Mouse (Mus musculus) intestine, postnatal 0 days (tissue): ENCODE data around the gene Efhc1. TPM values are rescaled to one million over a fixed set of nuclear protein-coding genes. Genes with fewer than 3 reads are reported as not detected.

Experiments
- ATAC-seq: fragments of 200-750 bp; cut with Nextera tagmentation; 2 replicates; pipeline ENCODE4 v1.8.0; 2017; ENCODE audit warnings: mild to moderate bottlenecking, moderate TSS enrichment, moderate library complexity
- H3K27ac ChIP-seq: fragments of 300-500 bp; sonication (generic); 2 replicates; pipeline ENCODE4 v1.5.1; 2014; ENCODE audit warnings: mild to moderate bottlenecking, low read depth, low read length, moderate library complexity
- H3K27me3 ChIP-seq: fragments of 300-500 bp; sonication (generic); replicated peaks from 2 replicates; pipeline ENCODE4 v1.6.1; 2014; ENCODE audit warnings: low read length, mixed read lengths; ENCODE audit not compliant: control insufficient read depth, insufficient read depth
- H3K36me3 ChIP-seq: fragments of 300-500 bp; sonication (generic); 2 replicates; pipeline ENCODE4 v1.6.1; 2014; ENCODE audit warnings: mild to moderate bottlenecking, moderate library complexity; ENCODE audit not compliant: control insufficient read depth, insufficient read depth
- H3K4me1 ChIP-seq: fragments of 300-500 bp; sonication (generic); replicated peaks from 2 replicates; pipeline ENCODE4 v1.6.1; 2014; ENCODE audit warnings: antibody characterized with exemption, low read length, mixed read lengths; ENCODE audit not compliant: control insufficient read depth, insufficient read depth
- H3K4me2 ChIP-seq: fragments of 300-500 bp; sonication (generic); replicated peaks from 2 replicates; pipeline ENCODE4 v1.6.1; 2014; ENCODE audit warnings: low read depth, mild to moderate bottlenecking, moderate library complexity
- H3K4me3 ChIP-seq: fragments of 300-500 bp; sonication (generic); 2 replicates; pipeline ENCODE4 v1.5.1; 2014; ENCODE audit warnings: low read depth, low read length
- H3K9ac ChIP-seq: fragments of 300-500 bp; sonication (generic); 2 replicates; pipeline ENCODE4 v1.6.1; 2014; ENCODE audit warnings: mild to moderate bottlenecking, low read depth, low read length
- H3K9me3 ChIP-seq: fragments of 300-500 bp; sonication (generic); 2 replicates; pipeline ENCODE4 v1.6.1; 2016; ENCODE audit warnings: mixed run types; ENCODE audit not compliant: control insufficient read depth
- CTCF ChIP-seq: sonication (generic); IDR thresholded peaks from 2 replicates; pipeline ENCODE4 v1.5.1; 2016; ENCODE audit warnings: low read depth, mild to moderate bottlenecking, control low read depth, antibody characterized with exemption, moderate library complexity
- WGBS: fragments of 180-500 bp; shearing (Covaris S2); extraction: QIAGEN DNeasy Blood & Tissue Kit; methylation state at CpG from one replicate; pipeline ENCODE4 v1.1.7; 2014; 5-methylcytosine and 5-hydroxymethylcytosine counted together
- polyA plus RNA-seq: library from polyadenylated mRNA; unstranded; fragments of >200 nt; fragmentation: Nextera tagmentation; extraction: Ambion mirVana; gene quantifications from 2 replicates; pipeline ENCODE4 v1.2.1, GENCODE M21; 2015

The Efhc1 gene
- polyA plus RNA-seq, 1 experiment from 2014 or later, result 0.69 TPM

DNA sequence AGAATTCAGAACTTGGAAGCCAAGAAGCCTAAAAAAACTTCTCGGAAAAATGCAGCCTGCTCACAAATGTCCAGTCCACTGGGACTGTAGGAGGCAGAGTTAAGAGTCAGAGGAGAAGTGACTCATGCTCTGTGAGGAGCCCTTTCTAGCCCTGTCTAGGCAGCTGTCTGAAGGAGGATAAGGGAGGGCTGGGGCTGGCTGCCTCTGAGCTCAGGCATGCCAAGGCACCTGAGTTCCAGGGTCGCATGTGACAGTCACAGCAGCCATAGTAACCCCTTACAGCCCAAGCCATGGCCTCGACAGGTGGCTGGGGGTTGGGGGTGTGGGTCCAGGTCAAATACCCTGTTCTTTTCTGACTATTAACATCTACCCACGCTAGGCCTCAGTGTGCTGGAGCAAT is 57.5 kb downstream of the Efhc1 start:
- Histone ChIP-seq H3K27ac (peak overlapping the region; percentile 50; the same call in 1 of the 2 replicates), H3K4me1 (no peaks in the 10 kb centered on the region), H3K9ac (no peak overlapping the region), H3K9me3 (no peaks in the 10 kb centered on the region), H3K27me3 (no peaks in the 10 kb centered on the region), H3K4me2 (no peak overlapping the region), H3K36me3 (peaks cover 26% of the 10 kb centered on the region; the same call in 1 of the 2 replicates), H3K4me3 (no peak overlapping the region)
- no peak for ATAC-seq
- 60% methylated on average over 4 of the region's 4 CpGs for WGBS
- 0 out of 2 replicates have a peak, but pooled peaks have one; percentile 5 for TF ChIP-seq CTCF

- Histone ChIP-seq H3K4me2 (no peak overlapping the region), H3K4me3 (no peak overlapping the region), H3K9ac (no peak overlapping the region), H3K9me3 (no peaks in the 10 kb centered on the region), H3K27ac (no peak overlapping the region), H3K4me1 (0 out of 2 replicates have a peak, but pooled peaks cover 3% of the 10 kb centered on the region), H3K36me3 (peaks cover 16% of the 10 kb centered on the region; the same call in 1 of the 2 replicates), H3K27me3 (no peaks in the 10 kb centered on the region)
- TF ChIP-seq CTCF, result no peak
- ATAC-seq, result no peak
- WGBS, result 73% methylated on average over 6 of the region's 6 CpGs
Measured at GRCm38 (mm10) chr1:21010282-21010800, 58.9 kb downstream of the Efhc1 start.

DNA sequence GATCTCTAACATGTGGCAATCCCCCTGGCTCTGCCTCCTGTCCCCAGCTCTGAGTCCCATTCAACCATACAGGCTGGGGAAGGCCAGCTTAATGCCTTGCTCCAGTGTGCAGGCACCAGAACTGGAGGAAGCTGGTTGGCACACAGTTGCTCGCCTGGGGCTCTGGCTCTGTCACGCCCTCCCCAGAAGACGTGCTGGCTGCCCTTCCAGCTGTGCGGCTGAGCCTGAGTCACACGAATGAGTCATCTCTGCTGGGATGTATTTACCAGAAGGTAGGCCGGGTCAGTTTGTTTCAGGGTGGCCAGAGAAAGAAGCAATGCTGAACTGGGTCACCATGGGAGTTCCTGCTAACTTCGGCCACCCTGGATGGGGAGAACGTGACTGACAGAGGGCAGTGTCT is 63.0 kb downstream of the Efhc1 start:
- Histone ChIP-seq H3K27ac (no peak overlapping the region), H3K4me1 (0 out of 2 replicates have a peak, but pooled peaks cover 3% of the 10 kb centered on the region), H3K4me2 (no peak overlapping the region), H3K4me3 (no peak overlapping the region), H3K27me3 (no peaks in the 10 kb centered on the region), H3K9ac (no peak overlapping the region), H3K9me3 (no peaks in the 10 kb centered on the region), H3K36me3 (peaks cover 15% of the 10 kb centered on the region; the same call in 1 of the 2 replicates)
- peak; percentile 90 for ATAC-seq
- WGBS, result 23% methylated on average over 8 of the region's 8 CpGs
- TF ChIP-seq CTCF, result no peak

DNA sequence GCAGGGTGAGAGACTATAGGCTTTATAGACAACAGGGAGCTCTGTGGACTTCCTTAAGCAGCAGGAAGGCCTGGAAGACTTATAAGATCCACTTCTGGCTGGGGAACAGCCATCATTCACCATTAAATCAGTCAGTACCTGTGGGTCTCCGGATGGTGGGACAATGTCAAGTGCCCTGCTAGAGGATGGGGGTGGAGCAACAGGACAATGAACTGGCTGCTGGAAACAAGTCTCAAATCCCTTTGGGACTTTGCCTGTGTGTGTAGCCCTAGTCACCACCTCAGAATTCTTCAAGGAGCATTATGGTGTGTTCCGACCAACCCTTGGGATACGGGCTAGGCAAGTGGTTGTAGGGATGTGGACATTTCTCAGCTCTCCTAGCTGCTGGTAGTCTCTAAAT is 71.7 kb downstream of the Efhc1 start:
- H3K4me2 ChIP-seq, result no peak overlapping the region
- H3K9ac ChIP-seq, result no peak overlapping the region
- H3K9me3 ChIP-seq, result no peaks in the 10 kb centered on the region
- H3K4me3 ChIP-seq, result no peak overlapping the region
- ATAC-seq, result no peak
- TF ChIP-seq CTCF, result no peak
- no peak overlapping the region for H3K27ac ChIP-seq
- no peaks in the 10 kb centered on the region for H3K4me1 ChIP-seq
- WGBS, result 78% methylated on average over 3 of the region's 3 CpGs
- H3K36me3 ChIP-seq, result no peaks in the 10 kb centered on the region
- no peaks in the 10 kb centered on the region for H3K27me3 ChIP-seq

DNA sequence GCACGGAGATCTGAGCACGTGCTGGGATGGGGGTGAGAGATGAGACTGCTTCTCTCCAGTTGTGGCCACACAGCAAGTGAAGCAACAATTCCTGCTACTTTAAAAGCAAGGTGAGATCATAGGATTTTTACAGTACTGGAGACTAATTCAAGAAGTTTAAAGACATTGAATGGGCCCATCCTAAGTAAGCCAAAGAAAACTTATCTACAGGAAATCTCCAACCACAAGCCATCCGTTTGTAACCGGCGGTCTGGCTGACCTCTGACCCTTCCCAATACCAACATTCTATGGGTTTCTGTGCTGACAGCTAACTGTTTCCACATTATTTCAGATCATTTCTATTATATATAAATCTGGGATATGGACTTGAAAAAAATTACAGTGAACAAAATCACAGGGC is 73.8 kb downstream of the Efhc1 start:
- ATAC-seq, result no peak
- TF ChIP-seq CTCF, result no peak

GRCm38 (mm10) chr1:21026534-21026933 is 75.1 kb downstream of the Efhc1 start:
- no peak overlapping the region for H3K9ac ChIP-seq
- H3K9me3 ChIP-seq, result no peaks in the 10 kb centered on the region
- TF ChIP-seq CTCF, result no peak
- H3K4me3 ChIP-seq, result no peak overlapping the region
- no peak for ATAC-seq
- no peaks in the 10 kb centered on the region for H3K4me1 ChIP-seq
- H3K27ac ChIP-seq, result no peak overlapping the region
- no peaks in the 10 kb centered on the region for H3K36me3 ChIP-seq
- WGBS, result 80% methylated on average over 7 of the region's 7 CpGs
- no peak overlapping the region for H3K4me2 ChIP-seq
- no peaks in the 10 kb centered on the region for H3K27me3 ChIP-seq

More for the DNA sequence above, 73.8 kb downstream of the Efhc1 start:
- H3K9me3 ChIP-seq, result no peaks in the 10 kb centered on the region
- no peak overlapping the region for H3K4me2 ChIP-seq
- WGBS, result 76% methylated on average over 5 of the region's 5 CpGs
- no peaks in the 10 kb centered on the region for H3K27me3 ChIP-seq
- H3K4me1 ChIP-seq, result no peaks in the 10 kb centered on the region
- H3K27ac ChIP-seq, result no peak overlapping the region
- no peaks in the 10 kb centered on the region for H3K36me3 ChIP-seq
- H3K9ac ChIP-seq, result no peak overlapping the region
- no peak overlapping the region for H3K4me3 ChIP-seq
